Mouse (Mus musculus): ENCODE measurements at regions not wholly inside any gene's neighbourhood (a gene's known extent, or its start where the extent isn't known, plus 50 kb on each side); places are given as distances from the start of the nearest gene placed in this dataset.

- TF ChIP-seq GATA1 (IDR thresholded peaks at IDR 0.05; ENCODE audit: low read length) (no peak), TAL1 (IDR thresholded peaks at IDR 0.05; ENCODE audit: low read length) (no peak)
These were observed 128.5 kb downstream of the Mtx2 start for GRCm38 (mm10) chr2:74954101-74954500.

Data from erythroblast, embryonic 14.5 days (primary cell).